Mouse (Mus musculus): ENCODE data around the gene Nmrk1. TPM values are rescaled to one million over a fixed set of nuclear protein-coding genes. Genes with fewer than 3 reads are reported as not detected.
"Not testable (repeated sequence)": the region's sequence is repeated elsewhere in the genome, so short reads cannot be mapped to it uniquely, and the experiment has no call there.

Gene Nmrk1
- polyA plus RNA-seq (2016; fragmentation: Nextera tagmentation; extraction: Ambion mirVana), result 9.7 and 13.1 TPM in 2 replicates

DNA sequence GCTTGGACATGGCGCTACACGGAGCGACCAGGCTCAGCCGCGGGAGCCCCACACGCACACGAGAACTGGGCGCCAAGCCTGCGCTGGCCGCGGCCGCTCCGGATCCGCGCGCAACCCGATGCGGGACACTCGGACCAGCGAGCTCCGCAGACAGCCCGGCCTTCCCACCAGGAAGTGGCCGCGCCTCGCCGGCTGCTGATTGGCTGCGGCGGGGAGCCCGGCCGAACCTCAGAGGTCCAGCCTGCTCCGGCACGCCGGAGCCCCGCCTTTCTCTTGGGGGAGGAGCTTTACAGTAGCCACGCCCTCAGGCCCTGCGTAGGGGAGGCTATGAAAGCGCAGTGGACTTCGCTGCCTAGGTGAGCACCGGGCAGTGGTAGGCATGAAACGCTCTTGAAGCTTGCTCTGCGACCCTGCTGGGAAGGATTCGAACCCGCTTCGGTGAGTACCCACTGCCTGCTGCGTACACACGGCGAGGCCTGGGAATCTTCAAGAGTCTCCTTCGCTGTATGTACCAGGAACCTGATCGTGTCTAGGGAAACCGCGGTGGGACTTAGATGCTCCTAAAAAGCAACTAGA is at the start of gene Nmrk1, which contains the start of gene Ostf1:
Gene Nmrk1 (plus strand): TSS at position 307 of the 576 bp plus-strand sequence.
Gene Ostf1 (minus strand): TSS at position 180 of the 576 bp plus-strand sequence.
- Histone ChIP-seq H3K27me3 (replicated peaks) (no peaks in the 10 kb centered on the region), H3K27ac (peak within 1 kb of the TSS; percentile 59; the same call in 1 of the 2 replicates), H3K9ac (peak within 1 kb of the TSS; percentile 64), H3K4me3 (peak within 1 kb of the TSS; percentile 80), H3K9me3 (no peaks in the 10 kb centered on the region), H3K4me2 (replicated peaks) (peak within 1 kb of the TSS; percentile 92), H3K4me1 (peaks cover 2% of the 10 kb centered on the region; the same call in 1 of the 2 replicates), H3K36me3 (no peaks in the 10 kb centered on the region)
- ATAC-seq (ENCODE audit: low FRiP score, low read depth), result peak; percentile 98
- under 1% methylated on average over 51 of the region's 51 CpGs for WGBS

DNA sequence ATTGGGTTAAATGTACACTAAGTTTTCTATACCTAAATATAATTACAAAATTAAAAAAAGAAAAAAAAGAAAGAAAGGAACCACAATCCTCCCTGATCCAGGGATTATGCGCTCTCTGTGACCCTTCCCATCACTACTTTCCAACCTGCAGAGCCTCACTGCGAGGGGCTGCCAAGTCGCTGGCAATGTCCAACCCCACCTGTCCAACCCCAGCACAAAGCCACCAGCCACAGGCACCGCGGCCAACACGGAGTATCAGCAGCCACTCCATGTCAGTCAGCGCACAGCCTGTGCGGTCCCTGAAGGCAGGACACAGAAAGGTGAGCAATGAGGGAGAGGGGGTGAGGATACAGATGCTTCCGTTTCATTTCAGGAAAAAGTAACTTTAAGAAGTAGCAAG is 49.5 kb upstream of the Nmrk1 start:
- H3K27me3 ChIP-seq (replicated peaks), result no peaks in the 10 kb centered on the region
- H3K4me3 ChIP-seq, result no peak overlapping the region
- WGBS, result 96% methylated on average over 9 of the region's 9 CpGs
- H3K4me1 ChIP-seq, result peaks cover 10% of the 10 kb centered on the region; the same call in 1 of the 2 replicates
- H3K27ac ChIP-seq, result no peak overlapping the region
- no peak for ATAC-seq (ENCODE audit: low FRiP score, low read depth)
- H3K9ac ChIP-seq, result no peak overlapping the region
- no peaks in the 10 kb centered on the region for H3K9me3 ChIP-seq
- no peaks in the 10 kb centered on the region for H3K36me3 ChIP-seq
- no peak overlapping the region for H3K4me2 ChIP-seq (replicated peaks)

DNA sequence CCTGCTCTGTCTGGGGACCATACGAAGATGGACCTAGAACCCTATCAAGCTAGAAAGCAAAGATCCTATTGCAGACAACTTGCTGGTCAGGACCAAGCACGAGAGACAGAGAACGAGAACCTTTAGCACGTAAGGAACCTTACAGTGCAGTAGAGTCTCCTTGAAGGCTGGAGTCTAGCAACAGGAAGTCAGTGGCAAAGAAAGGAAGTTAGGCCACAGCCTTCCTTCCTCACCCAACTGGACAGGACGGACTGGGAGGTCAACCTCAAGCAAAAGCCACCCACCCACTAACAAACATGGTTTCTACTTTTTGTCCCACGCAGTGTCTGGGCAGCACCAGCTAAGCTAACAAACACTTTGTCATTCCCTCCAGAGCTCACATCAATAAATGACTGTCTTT is 48.9 kb upstream of the Nmrk1 start:
- no peak for ATAC-seq (ENCODE audit: low FRiP score, low read depth)

DNA sequence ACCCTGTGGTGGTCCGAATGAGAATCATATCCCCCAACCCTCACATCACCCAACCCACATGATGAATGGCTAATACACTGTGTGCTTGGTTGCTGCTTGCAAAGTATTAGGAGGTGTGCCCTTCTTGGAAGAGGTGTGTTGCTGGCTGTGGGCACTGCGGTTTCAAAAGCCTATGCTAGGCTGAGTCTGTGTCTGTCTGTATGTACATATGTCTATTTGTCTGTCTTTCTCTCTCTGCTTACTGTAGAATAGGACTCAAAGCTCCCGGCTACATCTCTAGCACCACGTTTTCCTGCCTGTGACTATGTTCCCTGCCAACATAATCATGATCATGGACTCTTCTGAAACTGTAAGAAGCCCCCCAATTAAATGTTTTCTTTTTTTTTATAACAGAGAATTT is 48.0 kb upstream of the Nmrk1 start:
- no peak for ATAC-seq (ENCODE audit: low FRiP score, low read depth)
- H3K4me3 ChIP-seq, result no peak overlapping the region
- no peaks in the 10 kb centered on the region for H3K9me3 ChIP-seq
- H3K27ac ChIP-seq, result no peak overlapping the region
- no peak overlapping the region for H3K4me2 ChIP-seq (replicated peaks)
- no peaks in the 10 kb centered on the region for H3K27me3 ChIP-seq (replicated peaks)
- H3K36me3 ChIP-seq, result no peaks in the 10 kb centered on the region
- H3K9ac ChIP-seq, result no peak overlapping the region
- H3K4me1 ChIP-seq, result 0 out of 2 replicates have a peak, but pooled peaks cover 3% of the 10 kb centered on the region
- WGBS, result 90% methylated on average over 4 of the region's 4 CpGs

More for the DNA sequence above, 48.9 kb upstream of the Nmrk1 start:
- Histone ChIP-seq H3K4me1 (peaks cover 10% of the 10 kb centered on the region; the same call in 1 of the 2 replicates), H3K36me3 (no peaks in the 10 kb centered on the region), H3K27me3 (replicated peaks) (no peaks in the 10 kb centered on the region), H3K4me3 (no peak overlapping the region), H3K9me3 (no peaks in the 10 kb centered on the region), H3K9ac (no peak overlapping the region), H3K4me2 (replicated peaks) (no peak overlapping the region), H3K27ac (no peak overlapping the region)
- 91% methylated on average over 6 of the region's 6 CpGs for WGBS

DNA sequence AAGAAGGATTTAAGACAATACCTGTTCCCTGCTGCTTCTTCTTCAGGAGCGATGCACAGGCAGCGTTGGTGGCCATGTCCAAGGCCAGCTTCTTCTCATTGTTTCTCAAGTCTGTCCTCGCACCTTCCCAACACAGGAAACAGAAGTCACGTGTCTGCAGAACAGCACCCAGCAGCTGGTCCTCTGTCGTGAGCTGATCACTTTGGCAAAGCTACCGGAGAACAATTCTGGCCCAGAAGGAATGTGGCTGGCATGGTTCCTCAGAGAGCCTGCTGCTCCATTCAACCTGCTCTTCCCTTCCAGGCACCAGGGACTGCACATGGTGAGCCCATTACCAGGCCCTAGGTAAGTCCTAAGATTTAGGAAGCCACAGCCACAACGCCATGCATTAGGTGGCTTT is 47.1 kb upstream of the Nmrk1 start:
- ATAC-seq (ENCODE audit: low FRiP score, low read depth), result no peak
- no peaks in the 10 kb centered on the region for H3K9me3 ChIP-seq
- no peak overlapping the region for H3K27ac ChIP-seq
- H3K4me2 ChIP-seq (replicated peaks), result no peak overlapping the region
- no peak overlapping the region for H3K4me3 ChIP-seq
- H3K4me1 ChIP-seq, result no peaks in the 10 kb centered on the region
- no peaks in the 10 kb centered on the region for H3K27me3 ChIP-seq (replicated peaks)
- 95% methylated on average over 7 of the region's 7 CpGs for WGBS
- no peaks in the 10 kb centered on the region for H3K36me3 ChIP-seq
- H3K9ac ChIP-seq, result no peak overlapping the region

DNA sequence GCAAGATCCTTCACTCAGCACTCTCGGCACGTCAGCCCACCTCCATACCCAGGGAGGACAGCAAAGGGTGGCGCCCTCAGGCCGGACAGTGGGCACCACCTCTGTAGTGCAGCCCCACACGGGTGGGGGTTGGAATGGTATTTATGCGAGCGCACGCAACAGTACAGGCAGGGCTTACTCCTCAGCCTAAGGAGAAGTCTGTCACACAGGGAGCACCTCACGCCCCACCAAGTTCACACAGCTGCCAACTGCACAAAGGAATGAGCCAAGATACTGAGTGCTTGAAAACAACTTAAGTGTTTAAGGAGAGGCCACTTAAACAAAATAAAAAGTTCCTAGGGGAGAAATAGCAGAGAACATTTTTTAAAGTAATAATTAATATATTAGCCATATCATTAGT is 44.6 kb upstream of the Nmrk1 start:
- Histone ChIP-seq H3K4me1 (no peaks in the 10 kb centered on the region), H3K36me3 (no peaks in the 10 kb centered on the region), H3K27ac (no peak overlapping the region), H3K27me3 (replicated peaks) (no peaks in the 10 kb centered on the region), H3K4me3 (no peak overlapping the region), H3K4me2 (replicated peaks) (no peak overlapping the region), H3K9me3 (no peaks in the 10 kb centered on the region), H3K9ac (no peak overlapping the region)
- 91% methylated on average over 9 of the region's 9 CpGs for WGBS
- ATAC-seq (ENCODE audit: low FRiP score, low read depth), result no peak

DNA sequence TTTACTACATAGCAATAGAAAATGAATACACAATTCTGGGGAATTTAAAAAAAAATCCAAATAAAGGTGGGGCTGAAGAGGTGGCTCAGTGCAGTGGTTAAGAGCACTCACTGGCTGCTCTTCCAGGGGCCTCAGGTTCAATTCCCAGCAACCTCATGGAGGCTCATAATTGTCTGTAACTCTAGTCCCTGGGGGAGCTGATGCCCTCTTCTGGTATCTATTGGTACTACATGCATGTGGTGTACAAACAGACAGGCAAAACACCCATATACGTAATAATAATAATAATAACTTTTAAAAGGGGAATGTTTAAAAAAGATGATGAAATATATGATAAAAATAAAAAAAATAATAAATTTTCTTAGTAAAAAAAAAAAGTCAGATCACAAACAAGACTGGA is 43.5 kb upstream of the Nmrk1 start:
- no peaks in the 10 kb centered on the region for H3K36me3 ChIP-seq
- H3K4me2 ChIP-seq (replicated peaks), result no peak overlapping the region
- ATAC-seq (ENCODE audit: low FRiP score, low read depth), result no peak
- no peak overlapping the region for H3K9ac ChIP-seq
- no peaks in the 10 kb centered on the region for H3K9me3 ChIP-seq
- 98% methylated on average over 1 of the region's 1 CpGs for WGBS
- H3K4me3 ChIP-seq, result no peak overlapping the region
- H3K27me3 ChIP-seq (replicated peaks), result no peaks in the 10 kb centered on the region
- H3K27ac ChIP-seq, result no peak overlapping the region
- no peaks in the 10 kb centered on the region for H3K4me1 ChIP-seq

DNA sequence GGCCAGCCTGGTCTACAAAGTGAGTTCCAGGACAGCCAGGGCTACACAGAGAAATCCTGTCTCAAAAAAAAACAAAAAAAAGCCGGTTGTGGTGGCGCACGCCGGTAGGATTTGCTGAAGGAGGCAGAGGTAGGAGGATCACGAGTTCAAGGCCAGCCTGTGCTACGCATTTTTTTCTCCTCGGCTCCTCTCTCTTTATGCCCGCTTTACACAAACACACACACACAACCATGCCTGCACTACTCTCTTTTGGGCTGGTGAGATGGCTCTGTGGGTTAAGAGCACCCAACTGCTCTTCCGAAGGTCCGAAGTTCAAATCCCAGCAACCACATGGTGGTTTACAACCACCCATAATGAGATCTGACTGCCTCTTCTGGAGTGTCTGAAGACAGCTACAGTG is 42.9 kb upstream of the Nmrk1 start:
- H3K4me2 ChIP-seq (replicated peaks); H3K4me1 ChIP-seq; H3K36me3 ChIP-seq; H3K4me3 ChIP-seq; H3K9ac ChIP-seq; H3K9me3 ChIP-seq; H3K27ac ChIP-seq; H3K27me3 ChIP-seq (replicated peaks); ATAC-seq (ENCODE audit: low FRiP score, low read depth): not testable (repeated sequence)
- WGBS, result 96% methylated on average over 10 of the region's 10 CpGs

DNA sequence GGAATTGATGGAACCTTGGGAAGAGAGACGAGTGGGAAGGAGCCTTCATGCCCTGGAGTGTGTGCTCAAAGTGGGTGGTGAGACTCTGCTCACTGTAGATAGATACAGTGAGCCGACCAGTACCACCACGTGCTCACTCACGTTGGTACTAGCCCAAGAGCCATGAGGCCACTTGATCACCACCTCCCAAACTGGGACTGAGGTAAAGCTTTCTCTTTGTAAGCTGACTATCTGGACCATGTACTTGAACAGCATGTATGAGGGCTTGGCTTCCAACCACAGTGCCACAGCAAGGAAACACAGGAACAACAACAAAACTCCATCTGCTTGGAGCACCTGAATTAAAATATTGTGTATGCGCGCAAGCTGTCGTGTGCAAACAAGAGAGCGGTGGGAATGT is 42.5 kb upstream of the Nmrk1 start:
- 91% methylated on average over 8 of the region's 8 CpGs for WGBS
- ATAC-seq (ENCODE audit: low FRiP score, low read depth), result no peak

DNA sequence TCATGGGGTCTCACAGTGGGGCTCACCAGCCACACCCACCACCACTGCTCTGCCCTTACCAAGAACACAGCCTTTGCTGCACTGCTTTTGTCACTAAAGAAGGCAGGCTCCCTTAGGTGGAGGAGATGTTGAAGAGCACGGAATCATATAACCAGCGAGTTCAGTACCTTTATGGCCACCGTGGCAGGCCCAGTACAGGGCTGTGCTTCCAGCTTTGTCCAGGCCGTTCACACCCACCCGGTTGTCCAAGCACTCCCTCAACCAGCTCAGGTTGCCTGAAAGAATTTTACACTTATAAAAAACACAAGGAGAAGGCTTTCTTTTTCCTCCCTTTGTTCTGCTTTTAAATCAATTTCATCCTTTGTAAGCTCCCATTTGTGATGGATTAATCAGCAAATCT is 41.5 kb upstream of the Nmrk1 start:
- Histone ChIP-seq H3K27ac (no peak overlapping the region), H3K4me3 (no peak overlapping the region), H3K9me3 (no peaks in the 10 kb centered on the region), H3K4me2 (replicated peaks) (no peak overlapping the region), H3K36me3 (no peaks in the 10 kb centered on the region), H3K9ac (no peak overlapping the region), H3K27me3 (replicated peaks) (no peaks in the 10 kb centered on the region), H3K4me1 (no peaks in the 10 kb centered on the region)
- no peak for ATAC-seq (ENCODE audit: low FRiP score, low read depth)
- WGBS, result 61% methylated on average over 5 of the region's 5 CpGs

More for the DNA sequence above, 42.5 kb upstream of the Nmrk1 start:
- Histone ChIP-seq H3K4me3 (no peak overlapping the region), H3K27ac (no peak overlapping the region), H3K27me3 (replicated peaks) (no peaks in the 10 kb centered on the region), H3K9ac (no peak overlapping the region), H3K4me1 (no peaks in the 10 kb centered on the region), H3K4me2 (replicated peaks) (no peak overlapping the region), H3K9me3 (no peaks in the 10 kb centered on the region), H3K36me3 (no peaks in the 10 kb centered on the region)

DNA sequence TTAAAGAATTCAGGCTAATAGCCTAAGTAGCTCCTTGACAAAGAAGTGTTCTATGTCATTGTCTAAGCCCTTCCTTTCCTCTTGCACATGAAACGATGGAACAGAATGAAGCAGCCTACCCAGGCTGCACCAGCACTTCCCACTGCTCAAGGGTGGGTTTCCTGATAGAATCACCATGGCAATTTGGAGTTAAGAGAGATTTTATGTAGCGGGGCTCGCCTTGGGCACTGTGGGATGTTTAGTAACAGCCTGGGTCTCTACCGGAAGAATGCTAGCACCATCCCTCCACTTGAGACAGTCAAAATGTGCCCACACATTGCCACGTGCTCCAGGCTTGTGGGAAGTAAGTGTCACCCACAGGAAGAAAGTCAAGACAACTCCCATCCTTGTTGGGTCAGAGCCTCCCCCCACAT is 40.8 kb upstream of the Nmrk1 start:
- no peak overlapping the region for H3K9ac ChIP-seq
- whole genome bisulfite sequencing, result 65% methylated on average over 5 of the region's 5 CpGs
- H3K36me3 ChIP-seq, result no peaks in the 10 kb centered on the region
- H3K9me3 ChIP-seq, result no peaks in the 10 kb centered on the region
- no peak overlapping the region for H3K27ac ChIP-seq
- H3K4me3 ChIP-seq, result no peak overlapping the region
- H3K4me2 ChIP-seq (replicated peaks), result no peak overlapping the region
- no peaks in the 10 kb centered on the region for H3K4me1 ChIP-seq
- H3K27me3 ChIP-seq (replicated peaks), result no peaks in the 10 kb centered on the region
- no peak for ATAC-seq (ENCODE audit: low FRiP score, low read depth)

DNA sequence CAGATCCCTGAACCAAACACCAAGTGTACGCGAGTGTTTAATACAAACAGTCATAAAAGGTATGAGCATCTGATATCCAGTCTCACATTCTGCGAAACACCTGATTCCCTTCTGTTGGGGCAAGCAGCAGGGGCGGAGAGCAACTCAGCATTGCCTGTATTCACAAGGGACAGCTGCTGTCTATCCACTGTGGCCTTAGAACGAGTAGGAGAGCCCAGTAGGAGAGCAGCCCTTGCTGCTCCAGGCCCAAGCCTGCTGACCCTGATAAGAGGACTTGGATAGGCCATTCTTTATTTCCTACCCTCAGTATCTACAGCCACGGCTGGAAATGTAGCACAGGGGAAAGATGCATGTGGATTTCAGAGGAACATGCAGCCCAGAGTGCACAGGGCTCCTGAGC is 38.8 kb upstream of the Nmrk1 start:
- no peak for ATAC-seq (ENCODE audit: low FRiP score, low read depth)
- WGBS, result 78% methylated on average over 6 of the region's 6 CpGs
- no peak overlapping the region for H3K27ac ChIP-seq
- H3K4me1 ChIP-seq, result no peaks in the 10 kb centered on the region
- no peak overlapping the region for H3K9ac ChIP-seq
- no peaks in the 10 kb centered on the region for H3K27me3 ChIP-seq (replicated peaks)
- no peaks in the 10 kb centered on the region for H3K9me3 ChIP-seq
- no peaks in the 10 kb centered on the region for H3K36me3 ChIP-seq
- no peak overlapping the region for H3K4me3 ChIP-seq
- no peak overlapping the region for H3K4me2 ChIP-seq (replicated peaks)

DNA sequence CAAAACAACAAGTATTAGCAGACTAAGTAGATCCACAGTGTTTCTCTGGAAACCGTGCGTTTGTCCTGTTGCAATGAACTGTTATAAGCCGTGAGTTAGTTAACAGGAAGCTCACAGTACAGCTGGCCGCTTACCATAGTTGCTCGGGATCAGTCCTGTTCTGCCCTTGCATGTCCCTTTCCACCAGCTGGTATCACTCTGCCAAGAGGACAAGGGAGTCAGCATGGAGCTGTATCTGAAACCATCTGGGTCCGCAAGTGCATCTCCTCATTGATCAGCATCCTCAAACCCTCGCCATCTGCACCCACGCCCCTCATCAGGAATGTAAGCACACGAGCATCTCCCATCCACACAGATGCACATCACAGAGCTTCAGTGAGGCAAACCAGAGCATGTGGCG is 38.0 kb upstream of the Nmrk1 start:
- Histone ChIP-seq H3K27me3 (replicated peaks) (no peaks in the 10 kb centered on the region), H3K9me3 (no peaks in the 10 kb centered on the region), H3K4me2 (replicated peaks) (no peak overlapping the region), H3K4me3 (no peak overlapping the region), H3K27ac (no peak overlapping the region), H3K36me3 (no peaks in the 10 kb centered on the region), H3K9ac (no peak overlapping the region), H3K4me1 (no peaks in the 10 kb centered on the region)
- ATAC-seq (ENCODE audit: low FRiP score, low read depth), result no peak
- 85% methylated on average over 10 of the region's 10 CpGs for WGBS
